Mouse (Mus musculus) midbrain, postnatal 0 days (tissue): ENCODE measurements at regions not wholly inside any gene's neighbourhood (a gene's known extent, or its start where the extent isn't known, plus 50 kb on each side); places are given as distances from the start of the nearest gene placed in this dataset.

Source experiments
- ATAC-seq: fragments of 200-750 bp; cut with Nextera tagmentation; 2 replicates; pipeline ENCODE4 v1.8.0; 2017; ENCODE audit warnings: moderate number of reproducible peaks, mild to moderate bottlenecking, moderate TSS enrichment, moderate library complexity; ENCODE audit not compliant: low FRiP score
- DNase-seq: peaks from one replicate; pipeline ENCODE4 v3.0.0-alpha.2; 2015; ENCODE audit warnings: low spot score
- H3K27ac ChIP-seq: fragments of 300-500 bp; sonication (generic); 2 replicates; pipeline ENCODE4 v1.5.1; 2014; ENCODE audit warnings: low read depth, mild to moderate bottlenecking, low read length, mixed read lengths
- H3K27me3 ChIP-seq: fragments of 300-500 bp; sonication (generic); 2 replicates; pipeline ENCODE4 v1.6.1; 2014; ENCODE audit warnings: low read length, control low read depth, mixed read lengths; ENCODE audit not compliant: insufficient read depth
- H3K36me3 ChIP-seq: fragments of 300-500 bp; sonication (generic); 2 replicates; pipeline ENCODE4 v1.6.1; 2014; ENCODE audit warnings: low read length, control low read depth, mixed read lengths; ENCODE audit not compliant: insufficient read depth
- H3K4me1 ChIP-seq: fragments of 300-500 bp; sonication (generic); 2 replicates; pipeline ENCODE4 v1.6.1; 2014; ENCODE audit warnings: mild to moderate bottlenecking, control low read depth, antibody characterized with exemption, low read length, mixed read lengths; ENCODE audit not compliant: insufficient read depth
- H3K4me2 ChIP-seq: fragments of 300-500 bp; sonication (generic); 2 replicates; pipeline ENCODE4 v1.6.1; 2014; ENCODE audit warnings: low read depth, mild to moderate bottlenecking, low read length, mixed read lengths; ENCODE audit not compliant: poor library complexity, severe bottlenecking
- H3K4me3 ChIP-seq: fragments of 300-500 bp; sonication (generic); 2 replicates; pipeline ENCODE4 v1.5.1; 2014; ENCODE audit warnings: low read depth, mild to moderate bottlenecking, low read length, moderate library complexity
- H3K9ac ChIP-seq: fragments of 300-500 bp; sonication (generic); replicated peaks from 2 replicates; pipeline ENCODE4 v1.6.1; 2014; ENCODE audit warnings: mild to moderate bottlenecking, low read length, moderate library complexity, mixed read lengths; ENCODE audit not compliant: poor library complexity, severe bottlenecking
- H3K9me3 ChIP-seq: fragments of 300-500 bp; sonication (generic); 2 replicates; pipeline ENCODE4 v1.6.1; 2016; ENCODE audit warnings: low read length, control low read depth
- CTCF ChIP-seq: IDR thresholded peaks from 2 replicates; pipeline ENCODE4 v1.5.1; 2016; ENCODE audit warnings: antibody characterized with exemption, mild to moderate bottlenecking
- WGBS: fragments of 180-500 bp; shearing (Covaris S2); extraction: QIAGEN DNeasy Blood & Tissue Kit; methylation state at CpG from one replicate; pipeline ENCODE4 v1.1.7; 2014; 5-methylcytosine and 5-hydroxymethylcytosine counted together

- WGBS, result 3% methylated on average over 12 of the region's 12 CpGs
- Histone ChIP-seq H3K27ac (no peak overlapping the region; the same call in 1 of the 2 replicates), H3K4me2 (peak overlapping the region; percentile 52), H3K4me1 (no peaks in the 10 kb centered on the region), H3K9ac (0 out of 2 replicates have a peak overlapping the region, but pooled peaks have one; percentile 14), H3K9me3 (no peaks in the 10 kb centered on the region), H3K27me3 (no peaks in the 10 kb centered on the region), H3K4me3 (peak overlapping the region; percentile 21), H3K36me3 (no peaks in the 10 kb centered on the region)
- ATAC-seq (peak; percentile 94), DNase-seq (peak; percentile 88)
- peak; percentile 39 for TF ChIP-seq CTCF
These were observed 122.1 kb downstream of the Cpeb2 start for GRCm38 (mm10) chr5:43355026-43355580.

GRCm38 (mm10) chr5:43355832-43356231 lies 122.9 kb downstream of the Cpeb2 start:
- DNase-seq (no peak), ATAC-seq (no peak)
- Histone ChIP-seq H3K4me2 (no peak overlapping the region), H3K4me3 (no peak overlapping the region), H3K9me3 (no peaks in the 10 kb centered on the region), H3K27ac (no peak overlapping the region), H3K4me1 (no peaks in the 10 kb centered on the region), H3K9ac (no peak overlapping the region), H3K36me3 (no peaks in the 10 kb centered on the region), H3K27me3 (no peaks in the 10 kb centered on the region)
- TF ChIP-seq CTCF, result 0 out of 2 replicates have a peak, but pooled peaks have one; percentile 9
- WGBS, result 85% methylated on average over 16 of the region's 16 CpGs

- H3K4me1 ChIP-seq, result no peaks in the 10 kb centered on the region
- WGBS, result 94% methylated on average over 5 of the region's 5 CpGs
- ATAC-seq, result no peak
- no peak overlapping the region for H3K4me2 ChIP-seq
- H3K9me3 ChIP-seq, result no peaks in the 10 kb centered on the region
- H3K27ac ChIP-seq, result no peak overlapping the region
- no peak overlapping the region for H3K4me3 ChIP-seq
- no peak overlapping the region for H3K9ac ChIP-seq
- no peaks in the 10 kb centered on the region for H3K27me3 ChIP-seq
- TF ChIP-seq CTCF, result peak; percentile 12; the same call in 1 of the 2 replicates
- DNase-seq, result no peak
- H3K36me3 ChIP-seq, result no peaks in the 10 kb centered on the region
These were observed 124.2 kb downstream of the Cpeb2 start for GRCm38 (mm10) chr5:43357100-43357680.

GRCm38 (mm10) chr5:43357901-43358300 lies 124.9 kb downstream of the Cpeb2 start:
- H3K4me1 ChIP-seq, result no peaks in the 10 kb centered on the region
- no peak overlapping the region for H3K27ac ChIP-seq
- no peak for DNase-seq
- ATAC-seq, result no peak
- TF ChIP-seq CTCF, result no peak
- H3K4me3 ChIP-seq, result no peak overlapping the region
- H3K9me3 ChIP-seq, result no peaks in the 10 kb centered on the region
- H3K36me3 ChIP-seq, result no peaks in the 10 kb centered on the region
- H3K4me2 ChIP-seq, result no peak overlapping the region
- WGBS, result 96% methylated on average over 5 of the region's 5 CpGs
- H3K27me3 ChIP-seq, result no peaks in the 10 kb centered on the region
- no peak overlapping the region for H3K9ac ChIP-seq

- H3K27me3 ChIP-seq, result no peaks in the 10 kb centered on the region
- no peak for DNase-seq
- 71% methylated on average over 7 of the region's 7 CpGs for WGBS
- no peak for ATAC-seq
- H3K9me3 ChIP-seq, result no peaks in the 10 kb centered on the region
- no peaks in the 10 kb centered on the region for H3K4me1 ChIP-seq
- no peak for TF ChIP-seq CTCF
- H3K27ac ChIP-seq, result no peak overlapping the region
- no peak overlapping the region for H3K4me2 ChIP-seq
- H3K4me3 ChIP-seq, result no peak overlapping the region
- H3K36me3 ChIP-seq, result no peaks in the 10 kb centered on the region
- no peak overlapping the region for H3K9ac ChIP-seq
These were observed 126.2 kb downstream of the Cpeb2 start for GRCm38 (mm10) chr5:43358928-43359765.

GRCm38 (mm10) chr5:43360298-43360697 lies 127.3 kb downstream of the Cpeb2 start:
- H3K9ac ChIP-seq, result no peak overlapping the region
- H3K36me3 ChIP-seq, result no peaks in the 10 kb centered on the region
- no peaks in the 10 kb centered on the region for H3K9me3 ChIP-seq
- H3K4me3 ChIP-seq, result no peak overlapping the region
- no peak for ATAC-seq
- DNase-seq, result peak; percentile 85
- no peak overlapping the region for H3K4me2 ChIP-seq
- H3K27ac ChIP-seq, result no peak overlapping the region
- TF ChIP-seq CTCF, result peak; percentile 72
- H3K4me1 ChIP-seq, result no peaks in the 10 kb centered on the region
- WGBS, result 53% methylated on average over 3 of the region's 3 CpGs
- H3K27me3 ChIP-seq, result no peaks in the 10 kb centered on the region
